Mouse (Mus musculus) testis, adult 2 months (tissue): Measurements from ENCODE around the gene Pola2.

Experiments used
- CTCF ChIP-seq: fragments of 200-500 bp; IDR thresholded peaks from 2 replicates; pipeline ENCODE4 v1.5.1; 2012; ENCODE audit warnings: low read depth, mild to moderate bottlenecking, inconsistent platforms, low read length, moderate library complexity; ENCODE audit not compliant: control insufficient read depth, insufficient read depth, insufficient replicate concordance
- POLR2A ChIP-seq: fragments of 200-500 bp; IDR thresholded peaks from 2 replicates; pipeline ENCODE4 v1.6.1; 2012; ENCODE audit warnings: low read depth, mild to moderate bottlenecking, inconsistent platforms, low read length, moderate library complexity; ENCODE audit not compliant: control insufficient read depth

- peak; percentile 60; the same call in 1 of the 2 replicates for TF ChIP-seq CTCF
- no peak for TF ChIP-seq POLR2A
These were observed 1.3 kb upstream of the Pola2 start for GRCm38 (mm10) chr19:5965280-5965679.
